Mouse (Mus musculus): Measurements from ENCODE around the gene Nrp1.

DNA sequence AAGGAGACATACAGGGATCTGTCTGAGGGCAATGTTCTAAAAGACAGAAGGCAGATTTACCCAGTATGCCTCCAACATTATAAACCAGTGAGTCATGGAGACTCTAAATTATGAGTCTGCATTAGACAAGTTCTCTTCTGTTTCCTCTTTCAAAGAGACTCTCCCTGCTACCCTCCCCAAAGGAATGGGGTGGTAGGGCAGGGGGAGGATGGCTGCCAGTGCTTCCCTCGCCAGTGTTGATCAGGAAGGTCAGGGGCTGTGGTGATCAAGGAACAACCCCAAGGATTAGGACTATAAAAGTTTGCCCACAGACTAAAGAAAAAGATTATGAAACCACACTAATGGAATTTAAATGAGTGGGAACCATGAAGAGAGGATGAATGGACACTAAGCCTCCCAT, 70.6 kb downstream of the Nrp1 start:
- no peak for TF ChIP-seq CTCF (IDR thresholded peaks at IDR 0.05; ENCODE audit: insufficient read depth, low read length)
- no peak for TF ChIP-seq POLR2A (IDR thresholded peaks at IDR 0.05; ENCODE audit: borderline replicate concordance, extremely low read depth, low read depth, low read length)
